Mouse (Mus musculus) midbrain, embryonic 13.5 days (tissue): Measurements from ENCODE around the gene Sik1. TPM values are rescaled to one million over a fixed set of nuclear protein-coding genes. Genes with fewer than 3 reads are reported as not detected.

Experiments used
- ATAC-seq: fragments of 200-750 bp; cut with Nextera tagmentation; 2 replicates; pipeline ENCODE4 v1.8.0; 2017; ENCODE audit warnings: mild to moderate bottlenecking, moderate TSS enrichment, moderate library complexity
- H3K27ac ChIP-seq: fragments of 300-500 bp; sonication (generic); 2 replicates; pipeline ENCODE4 v1.5.1; 2015; ENCODE audit warnings: inconsistent platforms, mild to moderate bottlenecking, moderate library complexity
- H3K27me3 ChIP-seq: fragments of 300-500 bp; sonication (generic); 2 replicates; pipeline ENCODE4 v1.6.1; 2015; ENCODE audit warnings: mild to moderate bottlenecking, inconsistent platforms
- H3K36me3 ChIP-seq: fragments of 300-500 bp; sonication (generic); 2 replicates; pipeline ENCODE4 v1.6.1; 2015; ENCODE audit warnings: mild to moderate bottlenecking, inconsistent platforms
- H3K4me1 ChIP-seq: fragments of 300-500 bp; sonication (generic); replicated peaks from 2 replicates; pipeline ENCODE4 v1.6.1; 2015; ENCODE audit warnings: inconsistent platforms
- H3K4me2 ChIP-seq: fragments of 300-500 bp; sonication (generic); replicated peaks from 2 replicates; pipeline ENCODE4 v1.6.1; 2015; ENCODE audit warnings: moderate library complexity, mild to moderate bottlenecking, inconsistent platforms
- H3K4me3 ChIP-seq: fragments of 300-500 bp; sonication (generic); replicated peaks from 2 replicates; pipeline ENCODE4 v1.5.1; 2015; ENCODE audit warnings: mild to moderate bottlenecking, inconsistent platforms
- H3K9ac ChIP-seq: fragments of 300-500 bp; sonication (generic); replicated peaks from 2 replicates; pipeline ENCODE4 v1.6.1; 2015; ENCODE audit warnings: mild to moderate bottlenecking, inconsistent platforms
- H3K9me3 ChIP-seq: fragments of 300-500 bp; sonication (generic); 2 replicates; pipeline ENCODE4 v1.6.1; 2016; ENCODE audit warnings: mild to moderate bottlenecking, inconsistent platforms
- WGBS: fragments of 180-500 bp; shearing (Covaris S2); methylation state at CpG from one replicate; pipeline ENCODE4 v1.1.7; 2015; 5-methylcytosine and 5-hydroxymethylcytosine counted together
- polyA plus RNA-seq: library from polyadenylated mRNA; unstranded; fragments of >200 nt; fragmentation: Nextera tagmentation; extraction: Ambion mirVana; gene quantifications from 2 replicates; pipeline ENCODE4 v1.2.1, GENCODE M21; 2015

Gene Sik1
- 16.9 and 17.6 TPM in 2 replicates for polyA plus RNA-seq

DNA sequence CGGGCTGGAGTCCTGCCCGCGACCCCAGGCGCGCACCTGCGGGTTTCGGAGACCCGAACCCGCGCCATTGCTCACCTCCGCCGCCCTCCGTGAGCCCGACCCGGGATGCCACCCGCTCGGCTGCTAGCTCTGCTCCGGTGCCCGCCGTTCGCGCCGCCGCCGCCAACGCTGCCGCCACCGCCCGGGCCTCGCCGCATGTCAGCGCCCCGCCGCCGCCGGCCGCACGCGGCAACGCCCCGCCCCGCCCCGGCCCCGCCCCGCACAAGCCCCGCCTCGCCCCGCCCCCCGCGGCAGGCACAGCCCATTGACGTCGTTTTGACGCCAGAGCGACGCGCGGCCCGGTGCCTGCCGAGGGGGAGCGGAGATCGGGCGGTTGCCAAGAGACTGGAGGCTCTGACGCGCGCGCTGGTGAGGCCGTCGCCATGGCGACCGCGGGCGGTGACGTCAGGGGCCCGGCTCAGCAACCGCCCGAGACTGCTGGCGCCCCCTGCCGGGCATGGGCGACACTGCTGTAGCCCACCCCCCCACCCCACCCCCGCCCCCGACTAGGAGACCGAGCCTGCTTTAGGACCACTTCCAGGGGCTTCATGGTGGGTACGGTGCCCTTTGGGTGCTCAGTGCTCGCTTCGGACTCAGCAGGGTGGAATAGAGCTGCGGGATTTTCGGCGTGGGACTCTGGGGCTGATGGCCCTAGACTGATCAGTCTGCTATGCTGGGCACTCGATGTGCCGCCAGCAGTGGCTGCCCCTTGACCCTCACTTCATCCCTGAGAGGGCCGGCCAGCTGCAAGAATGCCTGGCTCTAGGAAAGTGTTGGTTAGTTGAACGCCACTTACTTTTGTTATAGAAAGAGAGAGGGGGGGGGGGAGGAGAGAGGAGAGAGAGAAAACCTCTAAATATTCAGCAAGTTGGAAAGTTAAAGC, at the start of gene Sik1:
Gene Sik1, minus strand, starts transcription at position 208 of the 922 bp plus-strand sequence.
- peak within 1 kb of the TSS; percentile 88 for H3K9ac ChIP-seq
- H3K4me3 ChIP-seq: peak within 1 kb of the TSS; percentile 90
- no peaks in the 10 kb centered on the region for H3K27me3 ChIP-seq
- H3K4me1 ChIP-seq: peaks cover 41% of the 10 kb centered on the region
- under 1% methylated on average over 74 of the region's 92 CpGs for WGBS
- peak; percentile 91 for ATAC-seq
- peaks cover 3% of the 10 kb centered on the region for H3K36me3 ChIP-seq
- H3K9me3 ChIP-seq: no peaks in the 10 kb centered on the region
- peak within 1 kb of the TSS; percentile 69 for H3K4me2 ChIP-seq
- H3K27ac ChIP-seq: peak within 1 kb of the TSS; percentile 85

DNA sequence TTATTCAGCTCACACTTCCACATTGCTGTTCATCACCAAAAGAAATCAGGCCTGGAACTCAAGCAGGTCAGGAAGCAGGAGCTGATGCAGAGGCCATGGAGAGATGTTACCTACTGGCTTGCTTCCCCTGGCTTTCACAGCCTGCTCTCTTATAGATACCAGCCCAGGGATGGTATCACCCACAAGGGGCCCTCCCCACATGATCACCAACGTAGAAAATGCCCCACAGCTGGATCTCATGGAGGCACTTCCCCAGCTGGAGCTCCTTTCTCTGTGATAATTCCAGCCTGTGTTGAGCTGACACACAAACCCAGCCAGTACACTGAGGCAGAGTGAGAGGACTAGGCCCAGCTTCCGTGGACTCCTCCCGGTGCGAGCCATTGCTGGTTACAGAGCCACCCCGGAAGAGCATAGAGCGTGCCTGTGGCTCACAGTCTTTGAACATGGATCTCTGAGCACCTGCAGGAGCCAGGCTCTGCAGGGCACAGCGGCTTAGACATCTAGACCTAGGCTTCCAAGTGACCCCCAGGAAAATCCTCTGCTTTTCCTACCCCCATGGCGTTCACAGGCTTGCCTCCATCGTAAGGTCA, 49.7 kb upstream of the Sik1 start:
- Histone ChIP-seq H3K4me3 (no peak overlapping the region), H3K27ac (peak overlapping the region; percentile 14; the same call in 1 of the 2 replicates), H3K9ac (no peak overlapping the region), H3K27me3 (no peaks in the 10 kb centered on the region), H3K9me3 (no peaks in the 10 kb centered on the region), H3K4me1 (no peaks in the 10 kb centered on the region), H3K36me3 (no peaks in the 10 kb centered on the region), H3K4me2 (no peak overlapping the region)
- WGBS: 89% methylated on average over 9 of the region's 9 CpGs
- no peak for ATAC-seq

DNA sequence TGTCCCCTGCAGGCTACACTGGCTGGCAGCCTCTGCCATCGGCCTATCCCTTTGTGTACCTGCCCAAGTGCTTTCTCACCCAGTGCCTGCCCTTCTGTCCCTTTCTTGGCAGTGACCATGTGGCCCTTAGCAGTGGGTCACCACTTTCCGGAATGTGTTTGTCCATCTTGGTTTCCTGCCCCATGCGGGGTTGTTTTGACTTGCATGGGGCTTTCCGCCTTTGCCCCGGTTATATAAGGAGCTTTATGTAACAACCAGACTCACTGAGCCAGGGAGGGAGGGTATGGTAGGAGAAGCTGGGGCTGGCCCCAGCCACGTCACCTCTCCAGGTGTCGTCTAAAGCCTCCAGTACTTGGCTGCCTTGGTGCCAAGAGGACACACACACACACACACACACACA, 48.4 kb upstream of the Sik1 start:
- WGBS: 86% methylated on average over 7 of the region's 7 CpGs
- H3K36me3 ChIP-seq: no peaks in the 10 kb centered on the region
- H3K27me3 ChIP-seq: no peaks in the 10 kb centered on the region
- ATAC-seq: no peak
- H3K9me3 ChIP-seq: no peaks in the 10 kb centered on the region
- no peak overlapping the region for H3K4me2 ChIP-seq
- no peak overlapping the region for H3K4me3 ChIP-seq
- H3K27ac ChIP-seq: no peak overlapping the region
- H3K4me1 ChIP-seq: no peaks in the 10 kb centered on the region
- H3K9ac ChIP-seq: no peak overlapping the region

DNA sequence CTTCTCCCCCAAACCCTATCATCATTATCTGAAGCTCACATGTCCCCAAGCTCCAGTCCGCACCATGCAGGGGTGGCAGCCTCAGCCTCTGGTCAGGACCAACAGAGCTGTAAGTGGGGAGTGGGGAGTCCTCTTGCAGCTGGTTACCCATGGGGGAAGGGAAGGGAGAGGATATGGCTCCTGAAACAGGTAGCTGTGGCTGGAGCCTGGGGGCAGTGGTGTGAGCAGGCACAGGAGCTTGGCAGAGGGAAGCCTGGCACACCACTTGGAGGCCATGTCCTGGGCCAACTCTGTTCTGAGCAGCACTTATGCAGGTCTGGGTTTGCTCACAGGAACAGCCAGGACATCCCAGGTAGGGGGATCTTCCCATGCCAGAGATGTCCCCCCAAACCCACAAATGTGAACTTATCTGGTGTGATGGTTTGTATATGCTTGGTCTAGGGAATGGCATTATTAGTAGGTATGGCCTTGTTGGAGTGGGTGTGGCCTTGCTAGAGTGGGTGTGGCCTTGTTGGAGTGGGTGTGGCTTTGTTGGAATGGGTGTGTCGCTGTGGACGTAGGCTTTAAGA, 47.1 kb upstream of the Sik1 start:
- Histone ChIP-seq H3K27ac (no peak overlapping the region), H3K9me3 (no peaks in the 10 kb centered on the region), H3K27me3 (no peaks in the 10 kb centered on the region), H3K9ac (no peak overlapping the region), H3K4me2 (no peak overlapping the region), H3K4me1 (no peaks in the 10 kb centered on the region), H3K36me3 (no peaks in the 10 kb centered on the region), H3K4me3 (no peak overlapping the region)
- 78% methylated on average over 3 of the region's 3 CpGs for WGBS
- ATAC-seq: no peak

DNA sequence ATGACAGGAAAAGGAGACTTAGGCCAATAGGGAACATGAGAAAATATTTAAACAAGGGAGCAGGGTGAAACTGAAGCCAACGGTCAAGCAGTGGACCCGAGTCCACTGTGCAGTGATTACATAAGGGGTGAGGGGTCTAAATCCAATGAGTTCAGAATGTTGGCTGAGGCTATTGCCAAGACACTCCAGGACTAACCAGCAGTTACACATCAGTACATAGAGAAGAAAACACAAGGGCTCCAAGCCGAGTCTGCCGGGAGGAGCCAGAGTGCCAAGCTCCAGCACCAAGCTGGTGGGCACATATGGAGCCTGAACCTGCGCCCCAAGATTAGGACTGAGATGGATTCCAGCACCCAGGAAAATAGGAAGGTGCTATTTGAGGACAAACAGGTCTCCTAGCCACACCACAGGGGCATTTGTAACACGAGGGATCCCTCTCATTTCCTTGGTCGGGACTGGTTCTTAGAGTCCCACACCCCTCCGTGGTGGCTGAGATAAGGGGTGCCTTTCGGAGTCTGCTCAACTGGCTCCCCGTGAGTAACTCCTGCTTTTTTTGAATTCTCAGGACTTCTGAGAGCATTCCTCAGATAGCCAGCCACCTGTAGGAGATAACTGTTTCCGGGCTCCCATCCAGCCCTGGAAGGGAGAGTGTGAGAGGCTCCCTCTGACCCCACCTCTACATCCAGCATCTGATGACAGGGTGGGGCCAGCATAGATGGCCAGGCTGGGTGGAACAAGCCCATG, 46.0 kb upstream of the Sik1 start:
- Histone ChIP-seq H3K36me3 (no peaks in the 10 kb centered on the region), H3K4me1 (no peaks in the 10 kb centered on the region), H3K27me3 (no peaks in the 10 kb centered on the region), H3K4me3 (no peak overlapping the region), H3K9me3 (no peaks in the 10 kb centered on the region), H3K27ac (no peak overlapping the region), H3K9ac (no peak overlapping the region), H3K4me2 (no peak overlapping the region)
- ATAC-seq: no peak
- 80% methylated on average over 11 of the region's 11 CpGs for WGBS

DNA sequence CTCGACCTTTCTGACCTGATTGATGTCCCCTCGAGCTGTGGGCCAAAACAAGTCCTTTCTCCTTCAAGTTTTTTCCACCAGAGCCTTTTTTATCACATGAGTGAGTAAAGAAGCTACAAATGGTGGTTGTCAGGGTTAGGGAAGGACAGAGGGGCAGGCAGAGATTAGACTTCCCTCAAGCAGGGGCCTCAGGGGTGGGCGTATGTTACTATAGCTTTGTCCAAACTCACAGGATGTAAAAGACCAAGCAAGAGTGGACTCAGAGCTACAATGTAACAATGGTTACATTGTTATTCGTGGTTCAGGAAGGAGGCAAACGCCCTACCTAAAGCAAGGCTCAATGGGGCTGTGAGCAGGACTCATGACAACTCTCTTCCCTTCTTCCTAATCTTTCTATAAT, 43.3 kb upstream of the Sik1 start:
- H3K36me3 ChIP-seq: no peaks in the 10 kb centered on the region
- WGBS: 67% methylated on average over 5 of the region's 5 CpGs
- no peak overlapping the region for H3K27ac ChIP-seq
- no peak overlapping the region for H3K4me3 ChIP-seq
- H3K4me1 ChIP-seq: no peaks in the 10 kb centered on the region
- no peak overlapping the region for H3K9ac ChIP-seq
- no peak overlapping the region for H3K4me2 ChIP-seq
- no peak for ATAC-seq
- no peaks in the 10 kb centered on the region for H3K27me3 ChIP-seq
- no peaks in the 10 kb centered on the region for H3K9me3 ChIP-seq

DNA sequence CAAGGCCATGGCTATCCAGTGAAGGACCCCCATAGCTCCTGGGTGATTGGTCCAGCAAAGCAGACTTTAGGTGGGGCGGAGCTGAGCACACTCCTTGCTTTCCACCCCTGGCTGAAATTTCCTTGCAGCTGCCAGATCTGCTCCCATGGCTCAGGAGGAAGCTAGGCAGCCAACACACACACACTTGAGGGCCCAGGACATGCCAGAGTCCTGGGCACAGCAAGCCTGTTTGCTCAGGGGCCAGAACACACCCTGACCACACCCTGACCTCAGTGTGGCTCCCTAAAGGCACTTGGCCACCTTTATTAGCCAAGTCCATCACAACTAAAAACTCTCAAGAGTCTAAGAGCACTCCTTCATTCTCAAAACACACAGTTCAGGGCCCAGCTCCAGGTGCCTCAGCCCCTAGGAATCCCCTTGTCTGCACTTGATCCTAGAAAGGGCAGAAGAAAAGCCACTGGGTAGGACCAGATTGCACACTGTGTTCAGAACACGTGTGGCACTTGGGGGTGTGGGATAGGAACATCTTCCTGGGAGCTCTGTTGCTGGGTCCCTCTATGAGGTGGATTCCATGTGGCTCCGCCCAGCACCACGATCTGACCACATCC, 41.7 kb upstream of the Sik1 start:
- WGBS: 78% methylated on average over 4 of the region's 4 CpGs

DNA sequence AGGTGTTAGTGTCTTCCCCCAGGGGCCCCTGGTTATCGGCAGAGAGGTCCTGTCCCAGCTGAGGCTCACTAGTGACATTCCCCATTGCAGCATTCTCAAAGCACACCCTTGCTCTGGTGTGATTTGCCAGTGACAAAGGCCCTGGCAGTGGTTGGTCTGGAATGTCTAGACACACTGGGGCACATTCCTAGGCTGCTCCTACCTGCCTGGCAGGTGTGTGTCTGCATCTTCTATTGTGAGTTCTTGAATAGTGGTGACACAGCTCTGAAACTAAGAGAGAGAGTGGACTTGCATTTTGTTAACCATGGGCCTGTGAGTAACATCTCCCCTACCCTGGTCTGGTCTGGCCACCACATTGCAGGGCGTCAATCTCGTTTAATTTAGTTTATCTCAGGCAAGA, 41.1 kb upstream of the Sik1 start:
- no peak overlapping the region for H3K27ac ChIP-seq
- H3K4me1 ChIP-seq: peaks cover 6% of the 10 kb centered on the region
- H3K36me3 ChIP-seq: no peaks in the 10 kb centered on the region
- 72% methylated on average over 3 of the region's 3 CpGs for WGBS
- no peak overlapping the region for H3K4me3 ChIP-seq
- H3K4me2 ChIP-seq: no peak overlapping the region
- no peak overlapping the region for H3K9ac ChIP-seq
- no peaks in the 10 kb centered on the region for H3K9me3 ChIP-seq
- no peak for ATAC-seq
- no peaks in the 10 kb centered on the region for H3K27me3 ChIP-seq

More for the DNA sequence above, 41.7 kb upstream of the Sik1 start:
- no peak overlapping the region for H3K4me2 ChIP-seq
- no peaks in the 10 kb centered on the region for H3K36me3 ChIP-seq
- no peak overlapping the region for H3K4me3 ChIP-seq
- H3K4me1 ChIP-seq: peaks cover 6% of the 10 kb centered on the region
- ATAC-seq: no peak
- H3K27ac ChIP-seq: no peak overlapping the region
- no peaks in the 10 kb centered on the region for H3K9me3 ChIP-seq
- H3K9ac ChIP-seq: no peak overlapping the region
- no peaks in the 10 kb centered on the region for H3K27me3 ChIP-seq

DNA sequence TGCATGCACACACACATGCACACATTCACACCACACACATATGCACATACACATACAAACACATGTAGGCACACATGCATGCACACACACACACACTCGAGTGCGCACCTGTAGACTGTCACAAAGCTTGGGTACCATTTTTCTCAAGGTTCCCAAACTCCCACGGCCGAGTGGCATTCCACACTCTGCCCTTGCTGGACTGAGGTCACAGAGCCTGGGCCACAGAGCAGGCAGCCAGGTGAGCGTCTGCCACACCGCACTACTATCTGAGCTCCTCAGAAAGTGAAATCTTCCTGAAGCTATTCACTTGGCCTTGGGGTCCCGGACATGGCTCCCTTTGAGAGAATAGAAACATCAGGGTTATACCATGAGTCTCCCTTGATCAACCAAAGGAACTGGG, 40.7 kb upstream of the Sik1 start:
- Histone ChIP-seq H3K9ac (no peak overlapping the region), H3K9me3 (no peaks in the 10 kb centered on the region), H3K4me2 (no peak overlapping the region), H3K4me1 (peaks cover 6% of the 10 kb centered on the region), H3K36me3 (no peaks in the 10 kb centered on the region), H3K4me3 (no peak overlapping the region), H3K27me3 (no peaks in the 10 kb centered on the region), H3K27ac (no peak overlapping the region)
- ATAC-seq: no peak
- WGBS: 92% methylated on average over 7 of the region's 7 CpGs

DNA sequence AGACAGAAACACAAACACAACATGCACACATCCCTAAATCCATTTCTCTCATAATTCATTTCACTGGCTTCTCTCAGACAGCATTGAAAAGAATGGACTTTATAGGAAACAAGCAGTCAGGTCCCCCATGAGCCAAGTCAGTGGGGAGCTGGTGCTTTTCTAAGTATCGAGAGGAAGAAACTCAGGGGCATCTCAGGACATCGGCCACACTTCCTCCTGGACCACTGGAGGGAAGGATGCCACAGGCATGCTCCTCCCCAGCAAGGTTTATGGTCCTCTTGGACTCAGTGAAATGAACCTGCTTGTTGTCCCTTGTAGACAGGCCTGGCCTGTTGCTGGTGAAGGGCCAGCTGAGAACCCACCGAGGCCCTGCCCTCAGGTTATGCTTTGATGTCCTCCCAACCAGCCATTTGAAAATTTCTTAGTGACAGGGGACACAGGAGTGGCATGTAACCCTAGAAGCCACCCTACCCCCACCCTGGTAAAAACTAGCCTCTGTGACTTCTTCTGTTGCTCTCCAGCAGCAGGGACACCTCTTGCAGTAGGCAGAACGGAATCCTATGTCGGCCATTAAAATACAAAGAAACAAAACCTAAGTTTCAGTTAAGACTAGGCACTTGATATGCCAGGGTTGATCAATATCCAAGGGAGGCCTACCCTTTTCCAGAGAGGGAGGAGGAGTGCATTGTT, 37.9 kb upstream of the Sik1 start:
- H3K27ac ChIP-seq: no peak overlapping the region
- no peaks in the 10 kb centered on the region for H3K36me3 ChIP-seq
- 86% methylated on average over 5 of the region's 5 CpGs for whole genome bisulfite sequencing
- H3K4me3 ChIP-seq: no peak overlapping the region
- H3K4me1 ChIP-seq: peaks cover 9% of the 10 kb centered on the region
- no peak for ATAC-seq
- no peak overlapping the region for H3K9ac ChIP-seq
- no peak overlapping the region for H3K4me2 ChIP-seq
- H3K27me3 ChIP-seq: no peaks in the 10 kb centered on the region
- no peaks in the 10 kb centered on the region for H3K9me3 ChIP-seq

DNA sequence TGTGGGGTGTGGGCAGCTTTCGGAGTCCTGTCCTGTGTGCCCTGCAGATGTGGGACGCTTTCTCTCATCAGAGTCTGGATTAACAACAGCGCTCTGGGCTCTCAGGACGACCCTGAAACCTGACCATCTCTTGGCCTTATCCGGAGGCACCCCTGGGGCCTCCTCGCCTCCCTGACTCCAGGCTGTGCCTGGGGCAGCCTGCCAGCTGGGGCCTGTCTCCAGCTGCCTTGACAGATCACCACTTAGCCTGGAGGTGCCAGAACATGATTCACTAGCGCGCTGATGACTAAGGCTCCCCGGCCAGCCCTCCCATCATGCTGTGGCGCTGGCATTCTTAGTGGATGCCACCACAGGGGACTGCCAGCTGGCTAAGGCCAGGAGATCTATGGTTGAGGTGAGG, 37.1 kb upstream of the Sik1 start:
- no peak overlapping the region for H3K9ac ChIP-seq
- no peaks in the 10 kb centered on the region for H3K27me3 ChIP-seq
- peaks cover 9% of the 10 kb centered on the region for H3K4me1 ChIP-seq
- 41% methylated on average over 10 of the region's 10 CpGs for WGBS
- H3K27ac ChIP-seq: no peak overlapping the region
- no peak overlapping the region for H3K4me3 ChIP-seq
- no peaks in the 10 kb centered on the region for H3K9me3 ChIP-seq
- no peaks in the 10 kb centered on the region for H3K36me3 ChIP-seq
- H3K4me2 ChIP-seq: no peak overlapping the region
- ATAC-seq: 0 out of 2 replicates have a peak, but pooled peaks have one; percentile 14
